Mouse (Mus musculus): ENCODE results near the gene Prelid3b. TPM values are rescaled to one million over a fixed set of nuclear protein-coding genes. Genes with fewer than 3 reads are reported as not detected.

The Prelid3b gene
- polyA plus RNA-seq, 1 experiment, result 62.3 TPM

- TF ChIP-seq EP300 (IDR thresholded peaks at IDR 0.05; ENCODE audit: insufficient read depth, low read depth, low read length), result no peak
- TF ChIP-seq CTCF (IDR thresholded peaks at IDR 0.05; ENCODE audit: low read depth, low read length), result no peak
- no peak for TF ChIP-seq POLR2A (IDR thresholded peaks at IDR 0.05; ENCODE audit: insufficient read depth, low read length)
- no peak overlapping the region for H3K27ac ChIP-seq (ENCODE audit: insufficient read depth, low read length)
- H3K27me3 ChIP-seq (ENCODE audit: control insufficient read depth, insufficient read depth, low read length, poor library complexity, severe bottlenecking), result no peaks in the 10 kb centered on the region
- no peak overlapping the region for H3K9ac ChIP-seq (ENCODE audit: low read depth, poor library complexity, severe bottlenecking)
- no peaks in the 10 kb centered on the region for H3K36me3 ChIP-seq (ENCODE audit: control insufficient read depth, insufficient read depth, low read length, poor library complexity, severe bottlenecking)
- no peaks in the 10 kb centered on the region for H3K4me1 ChIP-seq (ENCODE audit: control insufficient read depth, insufficient read depth, low read length)
- no peaks in the 10 kb centered on the region for H3K9me3 ChIP-seq (replicated peaks; ENCODE audit: control insufficient read depth, insufficient read depth, low read length, poor library complexity, severe bottlenecking)
- H3K4me3 ChIP-seq (ENCODE audit: low read depth, low read length), result no peak overlapping the region
These were observed 36.9 kb upstream of the Prelid3b start for GRCm38 (mm10) chr2:174509825-174510224.

GRCm38 (mm10) chr2:174507998-174508397 lies 35.1 kb upstream of the Prelid3b start:
- Histone ChIP-seq H3K27ac (ENCODE audit: insufficient read depth, low read length) (no peak overlapping the region), H3K9me3 (replicated peaks; ENCODE audit: control insufficient read depth, insufficient read depth, low read length, poor library complexity, severe bottlenecking) (no peaks in the 10 kb centered on the region), H3K27me3 (ENCODE audit: control insufficient read depth, insufficient read depth, low read length, poor library complexity, severe bottlenecking) (no peaks in the 10 kb centered on the region), H3K9ac (ENCODE audit: low read depth, poor library complexity, severe bottlenecking) (no peak overlapping the region), H3K4me3 (ENCODE audit: low read depth, low read length) (no peak overlapping the region), H3K4me1 (ENCODE audit: control insufficient read depth, insufficient read depth, low read length) (no peaks in the 10 kb centered on the region), H3K36me3 (ENCODE audit: control insufficient read depth, insufficient read depth, low read length, poor library complexity, severe bottlenecking) (no peaks in the 10 kb centered on the region)
- TF ChIP-seq CTCF (IDR thresholded peaks at IDR 0.05; ENCODE audit: low read depth, low read length) (no peak), POLR2A (IDR thresholded peaks at IDR 0.05; ENCODE audit: insufficient read depth, low read length) (no peak), EP300 (IDR thresholded peaks at IDR 0.05; ENCODE audit: insufficient read depth, low read depth, low read length) (no peak)

- no peaks in the 10 kb centered on the region for H3K36me3 ChIP-seq (ENCODE audit: control insufficient read depth, insufficient read depth, low read length, poor library complexity, severe bottlenecking)
- no peaks in the 10 kb centered on the region for H3K4me1 ChIP-seq (ENCODE audit: control insufficient read depth, insufficient read depth, low read length)
- no peaks in the 10 kb centered on the region for H3K9me3 ChIP-seq (replicated peaks; ENCODE audit: control insufficient read depth, insufficient read depth, low read length, poor library complexity, severe bottlenecking)
- H3K27ac ChIP-seq (ENCODE audit: insufficient read depth, low read length), result no peak overlapping the region
- H3K27me3 ChIP-seq (ENCODE audit: control insufficient read depth, insufficient read depth, low read length, poor library complexity, severe bottlenecking), result no peaks in the 10 kb centered on the region
- no peak for TF ChIP-seq EP300 (IDR thresholded peaks at IDR 0.05; ENCODE audit: insufficient read depth, low read depth, low read length)
- no peak overlapping the region for H3K9ac ChIP-seq (ENCODE audit: low read depth, poor library complexity, severe bottlenecking)
- H3K4me3 ChIP-seq (ENCODE audit: low read depth, low read length), result no peak overlapping the region
These were observed 30.1 kb upstream of the Prelid3b start for GRCm38 (mm10) chr2:174502831-174503460.

GRCm38 (mm10) chr2:174502321-174502720 lies 29.4 kb upstream of the Prelid3b start:
- Histone ChIP-seq H3K27ac (ENCODE audit: insufficient read depth, low read length) (no peak overlapping the region), H3K36me3 (ENCODE audit: control insufficient read depth, insufficient read depth, low read length, poor library complexity, severe bottlenecking) (no peaks in the 10 kb centered on the region), H3K4me3 (ENCODE audit: low read depth, low read length) (no peak overlapping the region), H3K4me1 (ENCODE audit: control insufficient read depth, insufficient read depth, low read length) (no peaks in the 10 kb centered on the region), H3K9me3 (replicated peaks; ENCODE audit: control insufficient read depth, insufficient read depth, low read length, poor library complexity, severe bottlenecking) (no peaks in the 10 kb centered on the region), H3K9ac (ENCODE audit: low read depth, poor library complexity, severe bottlenecking) (no peak overlapping the region), H3K27me3 (ENCODE audit: control insufficient read depth, insufficient read depth, low read length, poor library complexity, severe bottlenecking) (no peaks in the 10 kb centered on the region)
- TF ChIP-seq CTCF (IDR thresholded peaks at IDR 0.05; ENCODE audit: low read depth, low read length) (no peak), POLR2A (IDR thresholded peaks at IDR 0.05; ENCODE audit: insufficient read depth, low read length) (no peak), EP300 (IDR thresholded peaks at IDR 0.05; ENCODE audit: insufficient read depth, low read depth, low read length) (no peak)

- H3K9ac ChIP-seq (ENCODE audit: low read depth, poor library complexity, severe bottlenecking), result no peak overlapping the region
- H3K27me3 ChIP-seq (ENCODE audit: control insufficient read depth, insufficient read depth, low read length, poor library complexity, severe bottlenecking), result no peaks in the 10 kb centered on the region
- TF ChIP-seq EP300 (IDR thresholded peaks at IDR 0.05; ENCODE audit: insufficient read depth, low read depth, low read length), result no peak
- no peak for TF ChIP-seq POLR2A (IDR thresholded peaks at IDR 0.05; ENCODE audit: insufficient read depth, low read length)
- no peak for TF ChIP-seq CTCF (IDR thresholded peaks at IDR 0.05; ENCODE audit: low read depth, low read length)
- no peaks in the 10 kb centered on the region for H3K9me3 ChIP-seq (replicated peaks; ENCODE audit: control insufficient read depth, insufficient read depth, low read length, poor library complexity, severe bottlenecking)
- no peaks in the 10 kb centered on the region for H3K36me3 ChIP-seq (ENCODE audit: control insufficient read depth, insufficient read depth, low read length, poor library complexity, severe bottlenecking)
- H3K4me1 ChIP-seq (ENCODE audit: control insufficient read depth, insufficient read depth, low read length), result no peaks in the 10 kb centered on the region
- no peak overlapping the region for H3K27ac ChIP-seq (ENCODE audit: insufficient read depth, low read length)
- H3K4me3 ChIP-seq (ENCODE audit: low read depth, low read length), result no peak overlapping the region
These were observed 28.6 kb upstream of the Prelid3b start for GRCm38 (mm10) chr2:174501517-174501916.

GRCm38 (mm10) chr2:174500814-174501503 lies 28.1 kb upstream of the Prelid3b start:
- H3K4me1 ChIP-seq (ENCODE audit: control insufficient read depth, insufficient read depth, low read length), result no peaks in the 10 kb centered on the region
- no peaks in the 10 kb centered on the region for H3K36me3 ChIP-seq (ENCODE audit: control insufficient read depth, insufficient read depth, low read length, poor library complexity, severe bottlenecking)
- no peak overlapping the region for H3K27ac ChIP-seq (ENCODE audit: insufficient read depth, low read length)
- no peaks in the 10 kb centered on the region for H3K27me3 ChIP-seq (ENCODE audit: control insufficient read depth, insufficient read depth, low read length, poor library complexity, severe bottlenecking)
- no peak overlapping the region for H3K4me3 ChIP-seq (ENCODE audit: low read depth, low read length)
- H3K9ac ChIP-seq (ENCODE audit: low read depth, poor library complexity, severe bottlenecking), result no peak overlapping the region
- TF ChIP-seq CTCF (IDR thresholded peaks at IDR 0.05; ENCODE audit: low read depth, low read length) (no peak), EP300 (IDR thresholded peaks at IDR 0.05; ENCODE audit: insufficient read depth, low read depth, low read length) (no peak), POLR2A (IDR thresholded peaks at IDR 0.05; ENCODE audit: insufficient read depth, low read length) (no peak)
- H3K9me3 ChIP-seq (replicated peaks; ENCODE audit: control insufficient read depth, insufficient read depth, low read length, poor library complexity, severe bottlenecking), result no peaks in the 10 kb centered on the region
